Mouse (Mus musculus): ENCODE measurements around the gene Rpl29. TPM values are rescaled to one million over a fixed set of nuclear protein-coding genes. Genes with fewer than 3 reads are reported as not detected.

Rpl29 gene
- polyA plus RNA-seq, 1 experiment from 2014 or later, result 847 TPM

DNA sequence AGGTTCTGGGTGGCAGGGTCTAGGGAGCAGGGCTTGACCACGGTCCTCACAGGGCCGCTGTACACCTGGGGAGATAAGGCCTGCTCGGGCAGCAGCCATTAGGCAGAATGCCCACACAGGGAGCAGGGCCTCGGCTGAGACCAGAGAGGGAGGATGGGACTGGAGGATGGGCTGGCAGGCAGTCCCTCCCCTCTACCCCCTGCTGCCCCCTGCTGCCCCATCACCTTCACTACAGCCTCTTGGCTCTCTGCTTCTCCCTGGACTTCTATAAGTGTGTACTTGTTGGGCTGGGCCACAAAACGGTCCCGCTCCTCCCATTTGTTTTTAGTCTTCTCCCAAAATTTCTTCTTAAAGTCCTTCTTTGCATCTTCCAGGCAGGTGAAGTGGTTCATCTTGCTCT lies 45.2 kb downstream of the Rpl29 start:
- ATAC-seq (ENCODE audit: low FRiP score, low TSS enrichment), result no peak
- peaks cover 8% of the 10 kb centered on the region for H3K4me1 ChIP-seq (replicated peaks; ENCODE audit: control insufficient read depth, insufficient read depth)
- H3K27ac ChIP-seq (replicated peaks), result no peak overlapping the region
- no peak overlapping the region for H3K4me2 ChIP-seq (replicated peaks; ENCODE audit: low read depth)
- DNase-seq (ENCODE audit: low spot score), result peak; percentile 80
- H3K4me3 ChIP-seq (ENCODE audit: low read depth, low read length), result no peak overlapping the region
- H3K27me3 ChIP-seq (ENCODE audit: control insufficient read depth, insufficient read depth, low read length), result no peaks in the 10 kb centered on the region
- peak overlapping the region; percentile 27; the same call in 1 of the 2 replicates for H3K9ac ChIP-seq (ENCODE audit: low read length)
- H3K36me3 ChIP-seq (ENCODE audit: control insufficient read depth, insufficient read depth, low read length), result no peaks in the 10 kb centered on the region
- TF ChIP-seq CTCF (IDR thresholded peaks at IDR 0.05; ENCODE audit: low read depth) (peak; percentile 84), EP300 (optimal IDR thresholded peaks at IDR 0.05) (no peak)
- no peaks in the 10 kb centered on the region for H3K9me3 ChIP-seq (ENCODE audit: control insufficient read depth, low read length)
- WGBS, result 9% methylated on average over 6 of the region's 6 CpGs

DNA sequence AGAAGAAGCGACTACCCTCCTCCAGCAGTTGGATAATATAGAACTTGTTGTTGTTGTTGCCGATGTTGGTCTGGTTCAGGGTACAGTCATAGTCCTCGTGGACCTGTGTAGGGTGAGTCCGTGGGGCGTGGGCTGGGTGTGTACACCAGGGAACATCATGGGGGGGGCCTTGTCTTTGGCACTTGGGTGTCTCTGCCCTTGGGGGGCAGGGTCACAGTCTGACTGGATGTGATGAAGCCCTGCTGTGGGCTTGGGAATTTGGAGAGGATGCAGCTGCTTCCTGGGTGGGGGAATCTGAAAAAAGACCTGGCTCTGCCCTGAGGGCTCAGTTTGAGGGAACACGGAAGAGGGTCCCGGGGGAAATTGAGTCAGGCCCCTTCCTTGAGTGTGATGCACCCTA lies 45.8 kb downstream of the Rpl29 start:
- H3K9ac ChIP-seq (ENCODE audit: low read length), result peak overlapping the region; percentile 27; the same call in 1 of the 2 replicates

DNA sequence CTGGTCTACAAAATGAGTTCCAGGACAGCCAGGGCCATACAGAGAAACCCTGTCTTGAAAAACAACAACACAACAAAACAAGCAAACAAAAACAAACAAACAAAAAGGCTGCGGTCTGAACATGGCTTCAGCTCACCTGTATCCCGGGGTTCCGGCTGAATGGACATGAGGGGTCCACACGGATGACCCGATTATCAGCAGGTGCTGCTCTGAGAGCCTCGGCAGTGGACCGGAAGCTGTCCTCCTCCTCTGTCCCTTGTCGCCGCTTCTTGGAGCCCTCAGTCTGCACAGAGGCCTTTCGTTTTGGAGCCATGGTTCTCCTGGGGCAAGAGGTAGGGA lies 46.4 kb downstream of the Rpl29 start, which contains the start of gene Rrp9:
TSS of gene Rrp9 (plus strand) at position 301 of the 339 bp plus-strand sequence.
- whole genome bisulfite sequencing, result 78% methylated on average over 10 of the region's 10 CpGs
- H3K27ac ChIP-seq (replicated peaks), result peak within 1 kb of the TSS; percentile 83

More for the DNA sequence above, 45.8 kb downstream of the Rpl29 start:
- no peaks in the 10 kb centered on the region for H3K9me3 ChIP-seq (ENCODE audit: control insufficient read depth, low read length)
- ATAC-seq (ENCODE audit: low FRiP score, low TSS enrichment) (no peak), DNase-seq (ENCODE audit: low spot score) (no peak)
- peaks cover 8% of the 10 kb centered on the region for H3K4me1 ChIP-seq (replicated peaks; ENCODE audit: control insufficient read depth, insufficient read depth)
- 62% methylated on average over 7 of the region's 7 CpGs for WGBS
- H3K27ac ChIP-seq (replicated peaks), result no peak overlapping the region
- no peak overlapping the region for H3K4me3 ChIP-seq (ENCODE audit: low read depth, low read length)
- TF ChIP-seq CTCF (IDR thresholded peaks at IDR 0.05; ENCODE audit: low read depth), result no peak
- no peak for TF ChIP-seq EP300 (optimal IDR thresholded peaks at IDR 0.05)
- no peaks in the 10 kb centered on the region for H3K36me3 ChIP-seq (ENCODE audit: control insufficient read depth, insufficient read depth, low read length)
- no peaks in the 10 kb centered on the region for H3K27me3 ChIP-seq (ENCODE audit: control insufficient read depth, insufficient read depth, low read length)
- peak overlapping the region; percentile 20; the same call in 1 of the 2 replicates for H3K4me2 ChIP-seq (replicated peaks; ENCODE audit: low read depth)

DNA sequence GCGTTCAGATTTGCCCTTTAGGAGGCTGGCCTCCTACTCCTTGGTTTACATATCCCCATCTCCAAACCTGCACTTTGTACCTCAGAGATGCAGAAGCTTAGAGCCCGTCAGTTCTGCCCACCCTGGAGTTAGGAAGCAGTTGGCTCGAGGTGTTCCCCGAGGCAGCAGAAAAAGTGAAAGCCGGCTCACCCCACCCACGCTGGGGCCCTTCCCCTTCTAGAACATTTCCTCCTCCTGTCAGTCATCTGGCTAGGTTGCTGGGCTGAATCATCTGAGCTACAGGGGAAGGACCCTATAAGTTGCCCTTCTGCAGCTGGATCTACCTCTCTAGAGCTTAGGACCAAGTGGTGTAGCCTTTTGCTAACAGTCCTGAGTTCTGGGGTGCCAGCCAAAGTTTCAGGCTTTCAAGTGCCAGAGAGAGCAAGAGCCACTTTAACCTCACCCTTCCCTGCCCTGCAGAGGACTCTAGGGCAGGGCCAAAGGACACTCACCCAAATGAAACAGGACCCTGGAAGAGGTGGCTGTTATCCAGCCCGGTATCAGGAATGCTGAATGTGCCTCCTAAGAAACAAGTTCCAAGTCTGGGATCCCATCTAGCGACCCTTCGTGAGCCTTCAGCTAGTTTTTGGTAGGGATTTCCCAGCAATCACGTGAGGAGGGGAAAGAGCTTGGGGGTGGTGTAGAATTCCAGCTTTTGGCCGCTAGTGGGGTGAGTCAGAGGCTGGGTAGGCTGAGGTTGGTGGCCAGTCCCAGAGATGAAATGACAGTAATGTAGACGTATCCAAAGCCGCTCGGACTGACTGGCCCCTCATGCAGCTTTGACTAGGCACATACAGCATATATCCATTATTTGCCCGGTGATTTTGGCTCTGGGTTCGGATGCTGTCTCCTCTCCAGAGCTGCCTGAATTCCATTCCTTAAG lies 47.0 kb downstream of the Rpl29 start:
- Histone ChIP-seq H3K4me3 (ENCODE audit: low read depth, low read length) (peak overlapping the region; percentile 29), H3K9me3 (ENCODE audit: control insufficient read depth, low read length) (no peaks in the 10 kb centered on the region), H3K9ac (ENCODE audit: low read length) (peak overlapping the region; percentile 32), H3K4me2 (replicated peaks; ENCODE audit: low read depth) (peak overlapping the region; percentile 49), H3K36me3 (ENCODE audit: control insufficient read depth, insufficient read depth, low read length) (peaks cover 2% of the 10 kb centered on the region; the same call in 1 of the 2 replicates), H3K4me1 (replicated peaks; ENCODE audit: control insufficient read depth, insufficient read depth) (peaks cover 8% of the 10 kb centered on the region), H3K27ac (replicated peaks) (peak overlapping the region; percentile 83), H3K27me3 (ENCODE audit: control insufficient read depth, insufficient read depth, low read length) (no peaks in the 10 kb centered on the region)
- peak; percentile 63 for DNase-seq (ENCODE audit: low spot score)
- WGBS, result 9% methylated on average over 16 of the region's 16 CpGs
- TF ChIP-seq CTCF (IDR thresholded peaks at IDR 0.05; ENCODE audit: low read depth), result no peak
- no peak for TF ChIP-seq EP300 (optimal IDR thresholded peaks at IDR 0.05)
- ATAC-seq (ENCODE audit: low FRiP score, low TSS enrichment), result peak; percentile 53

More for the DNA sequence above, 46.4 kb downstream of the Rpl29 start, which contains the start of gene Rrp9:
- H3K4me3 ChIP-seq (ENCODE audit: low read depth, low read length), result peak within 1 kb of the TSS; percentile 29
- peak within 1 kb of the TSS; percentile 32 for H3K9ac ChIP-seq (ENCODE audit: low read length)
- ATAC-seq (ENCODE audit: low FRiP score, low TSS enrichment) (no peak), DNase-seq (ENCODE audit: low spot score) (no peak)
- peak within 1 kb of the TSS; percentile 49 for H3K4me2 ChIP-seq (replicated peaks; ENCODE audit: low read depth)
- peaks cover under 1% of the 10 kb centered on the region; the same call in 1 of the 2 replicates for H3K36me3 ChIP-seq (ENCODE audit: control insufficient read depth, insufficient read depth, low read length)
- peaks cover 8% of the 10 kb centered on the region for H3K4me1 ChIP-seq (replicated peaks; ENCODE audit: control insufficient read depth, insufficient read depth)
- no peaks in the 10 kb centered on the region for H3K27me3 ChIP-seq (ENCODE audit: control insufficient read depth, insufficient read depth, low read length)
- no peak for TF ChIP-seq CTCF (IDR thresholded peaks at IDR 0.05; ENCODE audit: low read depth)
- no peak for TF ChIP-seq EP300 (optimal IDR thresholded peaks at IDR 0.05)
- no peaks in the 10 kb centered on the region for H3K9me3 ChIP-seq (ENCODE audit: control insufficient read depth, low read length)

DNA sequence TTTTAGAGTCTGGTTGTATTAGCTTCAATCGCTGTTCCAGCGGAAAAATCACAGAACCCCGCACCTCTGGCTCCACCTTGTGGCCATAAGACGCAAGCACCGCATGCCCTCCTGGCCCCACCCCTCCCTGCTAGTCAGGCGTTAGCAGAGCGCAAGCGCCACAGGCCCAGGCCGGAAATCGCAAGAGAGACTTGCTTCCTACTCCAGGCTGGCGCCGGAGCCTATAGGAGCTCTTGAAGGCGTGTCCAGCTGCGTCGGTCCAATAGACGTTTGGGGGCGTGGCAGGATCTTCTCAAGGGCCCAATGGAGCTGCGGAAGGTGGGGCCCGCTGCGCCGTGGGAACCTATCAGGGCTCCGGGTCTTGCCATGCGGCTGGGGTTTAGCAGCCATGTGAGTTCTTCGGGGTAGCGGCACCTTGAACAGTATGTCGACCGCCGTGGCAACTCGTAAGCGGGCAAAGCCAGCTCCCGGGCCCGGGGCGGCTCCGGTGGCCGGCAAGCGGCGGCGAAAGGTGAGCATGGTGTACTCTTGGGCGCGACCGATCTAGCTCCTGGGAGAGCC lies 47.8 kb downstream of the Rpl29 start, which contains the start of gene Parp3:
TSS of gene Parp3 (minus strand) at position 26 of the 561 bp plus-strand sequence.
- Histone ChIP-seq H3K4me1 (replicated peaks; ENCODE audit: control insufficient read depth, insufficient read depth) (peaks cover 4% of the 10 kb centered on the region; the same call in 1 of the 2 replicates), H3K27me3 (ENCODE audit: control insufficient read depth, insufficient read depth, low read length) (no peaks in the 10 kb centered on the region), H3K9me3 (ENCODE audit: control insufficient read depth, low read length) (no peaks in the 10 kb centered on the region), H3K27ac (replicated peaks) (peak within 1 kb of the TSS; percentile 83), H3K4me3 (ENCODE audit: low read depth, low read length) (peak within 1 kb of the TSS; percentile 58), H3K4me2 (replicated peaks; ENCODE audit: low read depth) (peak within 1 kb of the TSS; percentile 90), H3K9ac (ENCODE audit: low read length) (peak within 1 kb of the TSS; percentile 71), H3K36me3 (ENCODE audit: control insufficient read depth, insufficient read depth, low read length) (peaks cover 2% of the 10 kb centered on the region; the same call in 1 of the 2 replicates)
- TF ChIP-seq CTCF (IDR thresholded peaks at IDR 0.05; ENCODE audit: low read depth) (peak; percentile 98), EP300 (optimal IDR thresholded peaks at IDR 0.05) (no peak)
- peak; percentile 98 for DNase-seq (ENCODE audit: low spot score)
- ATAC-seq (ENCODE audit: low FRiP score, low TSS enrichment), result peak; percentile 98
- WGBS, result 0% methylated on average over 41 of the region's 41 CpGs
